Mouse (Mus musculus) adrenal gland, postnatal 14 days (tissue): ENCODE data around the gene Tulp1. TPM values are rescaled to one million over a fixed set of nuclear protein-coding genes. Genes with fewer than 3 reads are reported as not detected.

Experiments
- DNase-seq: peaks from one replicate; pipeline ENCODE4 v3.0.0; 2021; ENCODE audit warnings: mixed read lengths
- total RNA-seq: library from RNA; stranded (reverse); gene quantifications from 2 replicates; pipeline ENCODE4 v1.2.3, GENCODE M21; 2021

Tulp1 gene
- total RNA-seq, 1 experiment from 2014 or later = not detected

- peak; percentile 98 for DNase-seq
Measured at GRCm38 (mm10) chr17:28313212-28313879, 51.7 kb downstream of the Tulp1 start, which contains the start of gene Fance. Gene Fance, plus strand, starts transcription at chr17:28313519.

DNA sequence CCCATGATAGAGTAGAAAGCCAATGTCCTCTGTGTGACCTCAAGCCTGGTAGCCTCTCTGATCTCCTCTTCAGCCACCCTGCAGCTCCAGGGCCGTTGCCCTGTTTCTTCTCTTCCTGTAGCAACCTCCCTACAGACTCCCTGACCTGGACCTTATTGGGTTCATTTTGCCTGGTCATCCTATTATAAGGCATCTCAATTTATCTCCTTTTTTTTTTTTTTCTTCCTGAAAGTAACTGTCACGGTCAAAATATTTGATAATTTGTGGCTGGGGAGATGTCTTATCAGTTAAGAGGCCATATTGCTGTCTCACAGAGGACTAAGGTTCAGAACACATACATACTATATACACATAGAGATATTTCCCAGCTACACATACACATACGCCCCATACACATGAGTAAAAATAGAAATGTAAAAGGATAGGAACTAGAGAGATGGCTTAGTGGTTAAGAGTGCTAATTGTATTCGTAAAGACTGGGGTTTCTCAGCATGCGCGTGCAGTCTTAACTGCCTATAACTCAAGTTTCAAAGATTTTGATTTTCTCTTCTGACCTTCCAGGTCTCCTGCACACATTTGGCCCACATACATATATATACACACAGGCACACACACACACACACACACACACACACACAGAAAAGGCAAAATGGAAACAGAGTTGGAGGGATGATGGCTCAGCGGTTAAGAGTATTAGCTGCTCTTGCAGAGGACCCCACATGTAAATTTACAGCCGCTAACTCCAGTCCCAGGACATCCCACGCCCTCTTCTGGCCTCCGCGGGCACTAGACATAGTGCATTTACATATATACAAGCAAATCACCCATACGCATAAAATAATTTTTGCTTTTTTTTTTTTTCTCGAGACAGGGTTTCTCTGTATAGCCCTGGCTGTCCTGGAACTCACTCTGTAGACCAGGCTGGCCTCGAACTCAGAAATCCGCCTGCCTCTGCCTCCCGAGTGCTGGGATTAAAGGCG lies 52.5 kb downstream of the Tulp1 start:
- peak; percentile 54 for DNase-seq

DNA sequence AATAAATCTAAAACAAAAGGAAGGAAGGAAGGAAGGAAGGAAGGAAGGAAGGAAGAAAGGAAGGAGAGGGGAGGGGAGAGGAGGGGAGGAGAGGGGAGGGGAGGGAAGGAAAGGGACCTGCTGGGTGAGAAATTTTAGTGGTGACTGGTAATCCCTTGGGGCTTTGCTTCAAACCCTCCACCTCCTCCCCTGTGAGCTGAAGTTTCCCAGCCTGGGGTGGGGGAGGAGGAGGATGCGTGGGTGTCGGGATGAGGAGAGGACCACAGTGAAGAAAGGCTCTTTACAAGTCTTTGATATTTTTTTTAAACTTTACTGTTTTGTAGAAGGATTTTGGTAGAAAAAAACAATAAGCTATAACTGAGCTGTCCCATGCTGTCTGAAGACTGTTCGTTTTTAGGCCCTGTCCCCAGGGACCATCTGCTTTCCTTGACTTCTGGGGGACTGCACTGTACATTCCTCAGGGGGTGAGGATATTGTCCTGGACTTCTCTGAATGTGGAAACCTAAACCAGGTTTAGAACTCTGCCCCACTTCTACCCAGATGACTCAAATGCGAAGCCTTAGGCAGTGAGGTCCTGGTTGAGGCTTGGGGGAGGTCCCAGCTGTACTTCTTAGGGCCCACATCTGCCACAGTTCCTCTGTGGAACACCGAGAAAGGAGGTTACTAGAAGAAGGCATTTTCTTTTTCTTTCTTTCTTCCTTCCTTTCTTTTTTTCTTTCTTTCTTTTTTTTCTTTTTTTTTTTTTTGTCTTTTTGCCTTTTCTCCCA lies 53.5 kb downstream of the Tulp1 start:
- DNase-seq = no peak

DNA sequence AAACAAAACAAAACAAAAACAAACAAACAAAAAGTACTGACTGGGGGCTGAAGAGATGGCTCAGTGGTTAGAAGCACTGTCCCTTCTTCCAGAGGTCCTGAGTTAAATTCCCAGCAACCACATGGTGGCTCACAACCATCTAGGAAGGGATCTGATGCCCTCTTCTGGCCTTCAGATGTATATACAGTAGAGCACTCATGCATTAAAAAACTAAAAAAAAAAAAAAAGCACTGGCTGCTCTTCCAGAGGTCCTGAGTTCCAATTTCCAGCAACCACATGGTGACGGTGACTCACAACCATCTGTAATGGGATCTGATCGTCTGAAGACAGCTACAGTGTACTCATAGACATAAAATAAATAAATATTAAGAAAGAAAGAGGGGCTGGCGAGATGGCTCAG lies 54.2 kb downstream of the Tulp1 start:
- no peak for DNase-seq

DNA sequence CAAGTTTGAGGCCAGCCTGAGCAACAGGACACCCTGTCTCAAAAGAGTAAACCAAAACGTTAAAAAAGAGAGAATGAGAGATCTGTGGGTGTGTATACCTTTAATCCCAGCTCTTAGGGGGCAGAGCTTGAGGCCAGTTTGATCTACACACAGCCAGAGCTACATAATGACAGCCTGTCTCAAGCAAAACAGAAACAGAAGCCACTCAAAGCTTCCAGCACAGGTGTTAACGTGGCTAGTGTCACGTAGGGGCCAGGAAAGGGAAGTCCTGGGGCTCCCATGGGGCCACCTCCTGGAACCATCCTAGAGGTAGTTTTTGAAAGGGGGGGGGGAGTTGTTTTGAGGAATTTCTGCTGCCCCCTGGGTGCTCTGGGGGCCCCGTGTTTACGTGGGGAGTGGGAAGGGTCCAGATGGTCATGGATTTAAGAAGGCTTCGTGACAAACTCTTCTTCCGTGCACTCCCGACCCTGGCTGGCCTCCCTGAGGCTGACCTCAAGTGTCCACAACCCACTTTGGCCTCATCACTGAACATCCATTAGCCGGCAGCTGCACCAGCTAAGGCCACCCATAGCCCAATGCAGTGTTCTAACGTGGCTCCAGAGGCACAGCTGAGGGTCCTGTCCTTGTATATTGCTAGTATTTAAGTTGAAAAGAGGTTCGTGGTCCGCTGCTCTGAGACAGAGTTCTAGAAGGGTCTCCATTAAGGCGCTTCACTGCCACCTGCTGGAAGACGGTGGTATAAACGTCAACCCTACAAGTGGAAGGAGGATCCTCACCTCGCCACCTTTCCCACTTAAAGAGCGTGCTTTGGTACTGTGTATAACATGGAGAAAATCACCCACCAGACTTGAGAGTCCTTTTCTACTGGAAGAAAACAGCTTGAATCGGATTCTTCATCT lies 56.5 kb downstream of the Tulp1 start:
- DNase-seq = peak; percentile 90

DNA sequence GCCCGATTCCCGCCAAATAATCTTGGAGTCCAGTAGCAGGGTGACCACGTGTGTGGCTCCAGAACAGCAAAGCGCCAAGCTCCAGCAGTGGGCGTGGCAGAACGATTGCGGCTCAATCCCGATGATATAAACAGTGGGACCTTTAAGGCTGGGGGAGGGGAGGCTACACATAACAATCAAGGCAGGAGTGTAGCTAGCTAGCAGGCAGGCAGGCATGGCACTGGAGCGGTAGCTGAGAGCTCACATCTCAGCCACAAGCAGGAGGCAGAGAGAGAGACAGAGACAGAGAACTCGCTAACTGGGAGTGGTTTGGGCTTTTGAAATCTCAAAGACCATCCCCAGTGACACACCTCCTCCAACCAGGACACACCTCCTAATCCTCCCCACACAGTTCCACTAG lies 59.9 kb downstream of the Tulp1 start:
- peak; percentile 2 for DNase-seq

Other genes with a start within 250 kb of the Tulp1 start
- gene Scube3, start 223.1 kb downstream of the Tulp1 start, total RNA-seq = 10.9 and 11.9 TPM in 2 replicates
- 36.8 and 43.4 TPM in 2 replicates for gene Zfp523, start 188.1 kb downstream of the Tulp1 start, total RNA-seq
- 3.3 and 8.9 TPM in 2 replicates for gene Def6, start 157.4 kb downstream of the Tulp1 start, total RNA-seq
- gene Ppard, start 132.5 kb downstream of the Tulp1 start, total RNA-seq = 36.1 and 39.8 TPM in 2 replicates
- 20.5 and 29.6 TPM in 2 replicates for gene Fance, start 51.7 kb downstream of the Tulp1 start, total RNA-seq
- gene Rpl10a, start 36.8 kb downstream of the Tulp1 start, total RNA-seq = 814 and 958 TPM in 2 replicates
- gene Tead3, start 14.4 kb downstream of the Tulp1 start, total RNA-seq = 10.6 and 11.4 TPM in 2 replicates
- gene Fkbp5, start 152.3 kb upstream of the Tulp1 start, total RNA-seq = 73.0 and 118 TPM in 2 replicates
- not detected in 2 replicates for gene Armc12, start 165.6 kb upstream of the Tulp1 start, total RNA-seq
- not detected in 2 replicates for gene Clpsl2, start 184.2 kb upstream of the Tulp1 start, total RNA-seq
- not detected in 2 replicates for gene Clps, start 195.5 kb upstream of the Tulp1 start, total RNA-seq
- 1.7 and 3.3 TPM in 2 replicates for gene Lhfpl5, start 210.4 kb upstream of the Tulp1 start, total RNA-seq